Mouse (Mus musculus) hindbrain, embryonic 14.5 days (tissue): ENCODE data around the gene Vnn1. TPM values are rescaled to one million over a fixed set of nuclear protein-coding genes. Genes with fewer than 3 reads are reported as not detected.

Experiments
- ATAC-seq: fragments of 200-750 bp; cut with Nextera tagmentation; 2 replicates; pipeline ENCODE4 v1.8.0; 2017; ENCODE audit warnings: moderate number of reproducible peaks, mild to moderate bottlenecking, moderate TSS enrichment, moderate library complexity; ENCODE audit not compliant: low FRiP score
- DNase-seq: peaks from one replicate; pipeline ENCODE4 v3.0.0-alpha.2; 2015; ENCODE audit warnings: low spot score
- H3K27ac ChIP-seq: fragments of 300-500 bp; sonication (generic); 2 replicates; pipeline ENCODE4 v1.5.1; 2014; ENCODE audit warnings: mild to moderate bottlenecking, moderate library complexity
- H3K27me3 ChIP-seq: fragments of 300-500 bp; sonication (generic); 2 replicates; pipeline ENCODE4 v1.6.1; 2014; ENCODE audit warnings: mild to moderate bottlenecking, low read length, mixed read lengths; ENCODE audit not compliant: control insufficient read depth, insufficient read depth
- H3K36me3 ChIP-seq: fragments of 300-500 bp; sonication (generic); replicated peaks from 2 replicates; pipeline ENCODE4 v1.6.1; 2014; ENCODE audit not compliant: control insufficient read depth, insufficient read depth
- H3K4me1 ChIP-seq: fragments of 300-500 bp; sonication (generic); replicated peaks from 2 replicates; pipeline ENCODE4 v1.6.1; 2014; ENCODE audit warnings: antibody characterized with exemption, low read length, mixed read lengths; ENCODE audit not compliant: control insufficient read depth, insufficient read depth
- H3K4me2 ChIP-seq: fragments of 300-500 bp; sonication (generic); replicated peaks from 2 replicates; pipeline ENCODE4 v1.6.1; 2014; ENCODE audit warnings: mild to moderate bottlenecking, moderate library complexity
- H3K4me3 ChIP-seq: fragments of 300-500 bp; sonication (generic); replicated peaks from 2 replicates; pipeline ENCODE4 v1.5.1; 2014; ENCODE audit warnings: mild to moderate bottlenecking, low read length
- H3K9ac ChIP-seq: fragments of 300-500 bp; sonication (generic); 2 replicates; pipeline ENCODE4 v1.6.1; 2014
- H3K9me3 ChIP-seq: fragments of 300-500 bp; sonication (generic); 2 replicates; pipeline ENCODE4 v1.6.1; 2016; ENCODE audit warnings: low read length; ENCODE audit not compliant: control insufficient read depth
- WGBS: fragments of 180-500 bp; shearing (Covaris S2); extraction: QIAGEN DNeasy Blood & Tissue Kit; methylation state at CpG from one replicate; pipeline ENCODE4 v1.1.7; 2014; 5-methylcytosine and 5-hydroxymethylcytosine counted together
- polyA plus RNA-seq: library from polyadenylated mRNA; unstranded; fragments of >200 nt; fragmentation: Nextera tagmentation; extraction: Ambion mirVana; gene quantifications from 2 replicates; pipeline ENCODE4 v1.2.1, GENCODE M21; 2014

The Vnn1 gene
- polyA plus RNA-seq, 1 experiment from 2014 or later, result not detected

GRCm38 (mm10) chr10:23951714-23952113 lies 57.2 kb downstream of the Vnn1 start:
- Histone ChIP-seq H3K27ac (no peak overlapping the region), H3K9me3 (no peaks in the 10 kb centered on the region), H3K9ac (no peak overlapping the region), H3K27me3 (no peaks in the 10 kb centered on the region), H3K36me3 (no peaks in the 10 kb centered on the region), H3K4me3 (no peak overlapping the region), H3K4me1 (no peaks in the 10 kb centered on the region), H3K4me2 (no peak overlapping the region)
- ATAC-seq (no peak), DNase-seq (no peak)
- WGBS, result 85% methylated on average over 6 of the region's 6 CpGs

Other genes with a start within 250 kb of the Vnn1 start
- gene Rps12, start 107.4 kb upstream of the Vnn1 start, polyA plus RNA-seq, result 114 and 132 TPM in 2 replicates
- gene Slc18b1, start 97.7 kb upstream of the Vnn1 start, polyA plus RNA-seq, result 22.6 and 25.5 TPM in 2 replicates
- gene Vnn3, start 43.2 kb upstream of the Vnn1 start, polyA plus RNA-seq, result 0.12 TPM in 1 of 2 replicates, not detected in the other
- gene Taar1, start 25.7 kb downstream of the Vnn1 start, polyA plus RNA-seq, result not detected in 2 replicates
- gene Taar2, start 43.9 kb downstream of the Vnn1 start, polyA plus RNA-seq, result not detected in 2 replicates
- not detected in 2 replicates for gene Taar3, start 54.9 kb downstream of the Vnn1 start, polyA plus RNA-seq
- gene Taar4, start 65.8 kb downstream of the Vnn1 start, polyA plus RNA-seq, result not detected in 2 replicates
- not detected in 2 replicates for gene Taar5, start 76.0 kb downstream of the Vnn1 start, polyA plus RNA-seq
- gene Taar6, start 91.0 kb downstream of the Vnn1 start, polyA plus RNA-seq, result not detected in 2 replicates
- gene Taar7a, start 98.8 kb downstream of the Vnn1 start, polyA plus RNA-seq, result not detected in 2 replicates
- gene Taar7b, start 105.3 kb downstream of the Vnn1 start, polyA plus RNA-seq, result not detected in 2 replicates
- not detected in 2 replicates for gene Taar7d, start 132.5 kb downstream of the Vnn1 start, polyA plus RNA-seq
- gene Taar7e, start 142.9 kb downstream of the Vnn1 start, polyA plus RNA-seq, result not detected in 2 replicates
- not detected in 2 replicates for gene Taar7f, start 154.8 kb downstream of the Vnn1 start, polyA plus RNA-seq
- gene Taar8a, start 181.8 kb downstream of the Vnn1 start, polyA plus RNA-seq, result not detected in 2 replicates
- gene Taar8b, start 197.6 kb downstream of the Vnn1 start, polyA plus RNA-seq, result not detected in 2 replicates
- gene Taar8c, start 207.2 kb downstream of the Vnn1 start, polyA plus RNA-seq, result not detected in 2 replicates
- gene Taar9, start 214.8 kb downstream of the Vnn1 start, polyA plus RNA-seq, result not detected in 2 replicates